8 mouse cellular contexts compared by ENCODE assay signal in the genomic region with DNA sequence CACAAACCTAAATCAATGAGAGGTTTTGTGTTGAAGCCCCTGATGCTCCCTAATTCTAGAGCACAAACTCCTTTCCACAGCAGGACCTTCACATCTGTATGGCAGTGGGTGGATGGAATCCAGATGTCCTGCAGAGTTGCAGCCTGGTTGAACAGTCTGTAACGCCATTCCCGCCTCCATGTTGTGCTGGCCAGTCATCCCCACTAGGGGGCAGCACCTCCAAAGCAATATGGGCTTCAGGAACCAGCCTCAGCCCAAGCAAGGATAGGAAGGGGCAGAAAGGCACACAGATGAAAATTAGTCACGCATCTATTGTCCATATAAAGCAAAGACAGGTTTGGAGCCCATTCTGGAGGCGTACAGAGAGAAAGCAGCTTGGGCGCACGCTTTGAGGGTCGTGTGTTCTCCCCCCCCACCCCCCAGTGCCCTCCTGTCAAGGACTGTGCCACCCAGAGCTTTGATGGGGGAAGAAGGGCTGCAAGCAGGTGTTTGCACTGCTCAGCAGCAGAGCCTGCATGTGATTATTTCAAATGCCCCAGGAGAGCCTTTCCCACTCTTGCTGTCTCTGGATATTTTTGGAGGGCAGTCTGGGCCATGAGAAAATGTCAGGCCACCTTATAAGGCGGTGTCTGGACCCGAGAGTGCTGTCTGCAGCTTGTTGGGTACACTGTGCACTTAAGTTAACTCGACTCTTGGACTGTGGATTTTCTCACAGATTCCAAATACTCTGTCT. TPM values are rescaled to one million over a fixed set of nuclear protein-coding genes. Genes with fewer than 3 reads are reported as not detected.
DNase-seq lines count a peak whose midpoint lies in the region; ATAC-seq lines count a peak whose summit lies in the region.

No protein-coding gene starts in this region.

- no peak overlapping the region for H3K4me3 ChIP-seq in midbrain, embryonic 11.5 days (ENCODE audit: low read depth, low read length)

- peaks cover 6% of the 10 kb centered on the region; the same call in 1 of the 2 replicates for H3K4me1 ChIP-seq in midbrain, embryonic 11.5 days (ENCODE audit: control insufficient read depth, insufficient read depth, low read length)

- no peaks in the 10 kb centered on the region for H3K9me3 ChIP-seq in midbrain, embryonic 11.5 days (ENCODE audit: control insufficient read depth, low read length)

- peak overlapping the region; percentile 5; the same call in 1 of the 2 replicates for H3K4me2 ChIP-seq in midbrain, embryonic 11.5 days

- no peaks in the 10 kb centered on the region for H3K27me3 ChIP-seq in midbrain, embryonic 11.5 days (ENCODE audit: control insufficient read depth, insufficient read depth, low read length)

- peak; percentile 93 for DNase-seq in adipocyte (ENCODE audit: low spot score)
- peak; percentile 90 for DNase-seq in gastrocnemius, postnatal 10 days
- DNase-seq in induced T-regulatory cell, adult 2 months (ENCODE audit: low read depth): peak; percentile 68
- peak; percentile 54 to 90 for DNase-seq in left cerebral cortex, adult 9 months (ENCODE audit: low spot score in 2 of 2)
- DNase-seq in midbrain, embryonic 11.5 days (ENCODE audit: low spot score, missing footprints): peak; percentile 99
- peak; percentile 63 for DNase-seq in skeletal muscle tissue, adult 2 months (ENCODE audit: low read depth, low spot score)

- H3K9ac ChIP-seq in midbrain, embryonic 11.5 days (ENCODE audit: low read length): no peak overlapping the region

- no peaks in the 10 kb centered on the region for H3K36me3 ChIP-seq in midbrain, embryonic 11.5 days (ENCODE audit: control insufficient read depth, insufficient read depth, low read length)

- H3K27ac ChIP-seq in midbrain, embryonic 11.5 days (ENCODE audit: low read depth, low read length): no peak overlapping the region

- peak; percentile 93 for ATAC-seq in common myeloid progenitor, adult 5-6 weeks (replicated peaks; ENCODE audit: low read depth, poor library complexity, severe bottlenecking)
- peak; percentile 89 for ATAC-seq in midbrain, embryonic 11.5 days (ENCODE audit: low FRiP score)
- ATAC-seq in inflammation-experienced regulatory T-cells, adult 6 months: no peak

- 32% methylated on average over 10 of the region's 10 CpGs for WGBS in midbrain, embryonic 11.5 days

RNA-seq across cellular contexts. Expression of a gene that starts 44.1 kb away (rescaled TPM):
- total RNA-seq in common myeloid progenitor, adult 5-6 weeks (2017): 0.19 TPM in 1 of 2 replicates, not detected in the other
- total RNA-seq in gastrocnemius, postnatal 10 days (2021): 1 to 10 TPM; 2.4 to 3.1 TPM
- 1.7 TPM in 2 replicates for polyA plus RNA-seq in midbrain, embryonic 11.5 days (2014; fragmentation: Nextera tagmentation; extraction: Ambion mirVana)
- under 1 TPM; 0.04 to 0.33 (median 0.10) TPM for polyA plus RNA-seq in inflammation-experienced regulatory T-cells, adult 6 months (2017; shearing (Covaris generic))
